Mouse (Mus musculus): ENCODE results near the gene Mrpl45.

DNA sequence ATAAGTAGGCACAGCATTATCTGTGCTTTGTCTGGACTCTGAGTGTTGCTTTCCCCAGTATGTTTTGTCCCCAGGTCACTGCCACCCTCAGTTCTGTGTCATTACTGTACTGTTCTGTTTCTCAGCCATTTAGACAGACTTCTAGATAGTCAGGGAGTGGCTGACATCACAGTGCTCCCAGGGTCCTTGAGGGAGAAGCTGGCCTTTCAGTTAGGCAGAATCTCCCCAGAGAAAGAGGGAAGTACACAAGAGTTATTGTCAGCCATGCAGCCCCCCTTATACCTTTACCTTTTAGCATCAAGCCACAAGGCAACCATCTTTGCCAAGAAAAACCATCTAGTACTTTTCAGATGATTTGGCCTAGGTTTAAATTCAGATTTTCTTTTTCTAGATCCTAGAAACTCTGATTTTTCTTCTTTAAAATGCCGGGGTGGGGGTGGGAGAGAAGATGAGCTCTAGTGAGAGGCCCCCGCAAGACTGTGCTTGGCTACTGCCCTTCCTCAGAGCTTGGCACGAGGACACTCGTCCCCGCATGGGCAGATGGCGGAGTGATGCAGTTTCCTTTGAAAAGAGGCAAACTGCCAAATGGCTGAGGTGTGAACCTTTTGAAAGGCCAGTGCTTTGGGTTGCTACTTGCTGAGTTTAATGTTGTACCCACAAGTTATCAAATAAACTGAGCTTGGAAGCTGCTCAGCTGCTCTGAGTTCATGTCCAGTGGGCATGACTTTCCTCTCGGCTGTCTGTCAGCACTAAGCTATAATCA lies 55.0 kb downstream of the Mrpl45 start:
- TF ChIP-seq CTCF (IDR thresholded peaks at IDR 0.05; ENCODE audit: extremely low read depth, insufficient read length, insufficient replicate concordance, low read depth, low read length) (no peak), POLR2A (IDR thresholded peaks at IDR 0.05; ENCODE audit: low read depth, low read length) (no peak)

Data from small intestine, adult 2 months (tissue).